Mouse (Mus musculus): ENCODE measurements around the gene Ssxb8.
"Not testable (repeated sequence)": the region's sequence is repeated elsewhere in the genome, so short reads cannot be mapped to it uniquely, and the experiment has no call there.

Gene Ssxb8

GRCm38 (mm10) chrX:8690744-8691143 is at the start of gene Ssxb8:
Ssxb8 (minus strand) TSS chrX:8690844.
- DNase-seq (ENCODE audit: low spot score in 2 of 2) = not testable (repeated sequence)

GRCm38 (mm10) chrX:8732907-8733306 is 42.3 kb upstream of the Ssxb8 start:
- no peak for DNase-seq (ENCODE audit: low spot score in 2 of 2)

- DNase-seq (ENCODE audit: low spot score in 2 of 2) = no peak
Observed at GRCm38 (mm10) chrX:8663085-8663484, 27.6 kb downstream of the Ssxb8 start.

Measured in spleen, postnatal 36 days (tissue).